Mouse (Mus musculus): ENCODE data around the gene Mapkap1.
"Not testable (repeated sequence)": the region's sequence is repeated elsewhere in the genome, so short reads cannot be mapped to it uniquely, and the experiment has no call there.

The Mapkap1 gene

DNA sequence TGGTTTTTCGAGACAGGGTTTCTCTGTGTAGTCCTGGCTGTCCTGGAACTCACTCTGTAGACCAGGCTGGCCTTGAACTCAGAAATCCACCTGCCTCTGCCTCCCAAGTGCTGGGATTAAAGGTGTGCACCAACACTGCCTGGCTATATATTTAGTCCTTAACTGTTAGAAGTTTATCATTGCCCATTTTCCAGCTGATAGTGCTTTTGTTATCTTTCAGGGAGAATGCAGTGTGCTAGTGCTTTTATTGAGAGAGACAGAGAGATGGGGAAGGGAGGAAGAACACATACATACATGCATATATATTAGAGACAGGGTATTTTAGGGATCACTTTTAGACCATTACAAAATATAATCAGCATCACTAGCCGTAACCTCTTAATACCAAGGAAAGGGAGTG lies 26.3 kb downstream of the Mapkap1 start:
- DNase-seq (ENCODE audit: low spot score) = not testable (repeated sequence)

DNA sequence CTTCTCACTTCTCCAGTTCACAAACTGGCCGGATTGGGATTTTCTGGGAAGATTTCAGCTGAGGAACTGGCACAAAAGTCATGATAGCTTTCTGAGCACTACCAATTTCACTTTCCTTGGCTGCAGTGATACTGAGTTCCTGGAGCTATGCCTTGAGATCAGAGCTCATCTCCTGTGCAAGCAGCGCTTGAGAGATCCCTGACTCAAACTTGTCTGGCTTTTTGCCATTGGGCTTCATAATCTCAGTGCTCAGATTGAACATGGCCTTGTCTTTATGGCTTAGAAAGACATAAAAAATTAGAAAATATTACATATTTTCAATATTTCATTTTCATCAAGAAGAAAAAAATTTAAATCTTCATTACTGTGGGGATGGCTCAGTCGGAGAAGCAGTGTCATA lies 29.8 kb downstream of the Mapkap1 start:
- no peak for DNase-seq (ENCODE audit: low spot score)

DNA sequence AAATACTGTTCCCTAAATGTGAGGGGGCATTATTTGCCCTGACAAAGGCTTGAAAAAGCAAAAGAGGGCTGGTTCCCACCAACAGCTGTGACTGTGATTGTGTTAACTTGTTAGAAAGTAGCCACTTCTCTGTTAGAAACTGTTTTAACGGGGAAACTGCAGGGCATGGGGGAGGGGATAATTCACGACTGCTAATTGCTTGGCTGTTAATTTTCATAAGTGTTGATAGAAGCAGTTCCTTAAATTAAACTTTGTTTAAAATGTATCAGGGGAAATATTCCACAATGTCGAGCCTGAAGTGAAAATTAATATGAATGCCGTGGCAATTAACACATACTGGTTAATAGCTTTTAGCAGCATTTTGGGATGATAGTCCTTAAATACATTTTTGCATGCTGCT lies 42.2 kb downstream of the Mapkap1 start:
- no peak for DNase-seq (ENCODE audit: low spot score)

DNA sequence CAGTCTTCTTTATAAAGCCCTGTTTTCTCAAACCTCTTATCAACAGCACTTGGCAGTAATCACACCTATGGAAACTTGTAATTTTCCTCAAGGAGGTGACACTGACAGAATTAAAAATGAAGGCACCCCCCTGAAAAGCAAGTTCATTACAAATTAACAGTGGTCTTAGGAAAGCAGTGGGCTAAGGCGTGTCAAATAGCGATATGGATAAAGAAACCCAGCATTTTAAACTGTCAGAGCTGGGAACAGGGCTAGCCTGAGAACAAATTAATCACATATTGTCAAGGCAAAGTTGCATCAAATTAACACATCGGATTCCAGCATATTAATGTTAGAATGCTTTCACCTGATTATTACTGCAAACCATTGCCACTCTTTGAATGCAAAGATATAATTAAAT lies 55.9 kb downstream of the Mapkap1 start:
- DNase-seq (ENCODE audit: low spot score) = no peak

GRCm38 (mm10) chr2:34468559-34469141 lies 62.1 kb downstream of the Mapkap1 start:
- DNase-seq (ENCODE audit: low spot score) = no peak

GRCm38 (mm10) chr2:34469324-34469723 lies 62.8 kb downstream of the Mapkap1 start:
- DNase-seq (ENCODE audit: low spot score) = no peak

DNA sequence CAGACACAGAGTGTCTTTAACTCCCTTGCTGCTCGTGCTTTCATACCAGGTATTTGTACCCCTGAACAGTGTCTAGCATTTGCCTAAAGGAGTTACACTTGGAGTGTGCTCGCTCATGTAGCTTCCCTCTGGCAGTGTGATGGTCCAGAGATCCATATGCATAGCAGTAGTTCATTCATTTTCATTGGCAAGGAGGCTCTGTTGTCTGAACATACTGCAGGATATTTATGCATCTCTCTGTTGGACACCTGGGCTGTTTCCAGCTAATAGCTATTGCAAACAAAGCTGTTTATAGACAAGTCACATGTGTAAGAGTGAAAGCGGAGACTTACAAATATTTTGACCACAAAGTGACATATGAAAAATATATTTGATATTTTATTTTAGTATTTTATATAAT lies 67.2 kb downstream of the Mapkap1 start:
- DNase-seq (ENCODE audit: low spot score) = no peak

- no peak for DNase-seq (ENCODE audit: low spot score)
Measured at GRCm38 (mm10) chr2:34481401-34481800, 74.8 kb downstream of the Mapkap1 start.

GRCm38 (mm10) chr2:34482102-34482501 lies 75.5 kb downstream of the Mapkap1 start:
- DNase-seq (ENCODE audit: low spot score) = no peak

- DNase-seq (ENCODE audit: low spot score) = no peak
Measured at GRCm38 (mm10) chr2:34482531-34482930, 76.0 kb downstream of the Mapkap1 start.

GRCm38 (mm10) chr2:34487281-34487680 lies 80.7 kb downstream of the Mapkap1 start:
- no peak for DNase-seq (ENCODE audit: low spot score)

- no peak for DNase-seq (ENCODE audit: low spot score)
Measured at GRCm38 (mm10) chr2:34503975-34504730, 97.6 kb downstream of the Mapkap1 start.

DNA sequence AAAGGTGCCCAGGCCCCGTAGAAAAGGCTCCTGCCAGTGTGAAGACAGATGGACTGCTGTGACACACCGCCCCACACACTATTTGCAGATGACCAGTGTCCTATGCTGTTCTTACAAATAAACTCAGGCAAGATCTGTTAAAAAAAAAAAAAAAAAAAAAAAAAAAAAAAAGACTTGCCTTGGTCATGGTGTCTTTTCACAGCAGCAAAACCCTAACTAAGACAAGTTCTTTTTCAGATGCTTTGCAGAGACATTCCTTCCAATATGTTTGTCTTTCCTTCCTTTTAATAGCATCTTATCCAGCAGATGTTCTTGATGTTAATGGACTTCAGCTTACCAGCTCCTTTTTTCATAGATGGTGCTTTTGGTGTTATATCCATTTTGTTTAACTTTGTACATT lies 99.6 kb downstream of the Mapkap1 start:
- not testable (repeated sequence) for DNase-seq (ENCODE audit: low spot score)

DNA sequence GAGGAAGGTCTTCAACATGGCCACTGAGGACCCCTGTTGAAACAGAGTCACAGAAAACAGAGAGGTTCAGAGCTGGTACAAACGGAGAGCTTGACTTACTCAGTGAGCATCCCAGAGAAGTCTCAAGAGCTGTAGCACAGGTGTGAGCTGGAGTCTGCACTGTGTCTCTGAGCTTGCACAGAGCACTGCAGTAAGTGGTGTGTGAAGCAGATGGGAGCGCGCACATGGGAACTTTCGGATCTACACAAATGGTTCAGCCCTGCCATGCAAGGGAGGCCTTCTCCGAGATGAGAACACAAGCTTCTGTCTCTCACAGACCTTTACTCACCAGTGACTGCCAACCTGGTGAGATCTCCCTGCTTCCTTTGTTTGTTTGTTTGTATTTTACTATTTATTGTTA lies 103.3 kb downstream of the Mapkap1 start:
- DNase-seq (ENCODE audit: low spot score) = no peak

DNA sequence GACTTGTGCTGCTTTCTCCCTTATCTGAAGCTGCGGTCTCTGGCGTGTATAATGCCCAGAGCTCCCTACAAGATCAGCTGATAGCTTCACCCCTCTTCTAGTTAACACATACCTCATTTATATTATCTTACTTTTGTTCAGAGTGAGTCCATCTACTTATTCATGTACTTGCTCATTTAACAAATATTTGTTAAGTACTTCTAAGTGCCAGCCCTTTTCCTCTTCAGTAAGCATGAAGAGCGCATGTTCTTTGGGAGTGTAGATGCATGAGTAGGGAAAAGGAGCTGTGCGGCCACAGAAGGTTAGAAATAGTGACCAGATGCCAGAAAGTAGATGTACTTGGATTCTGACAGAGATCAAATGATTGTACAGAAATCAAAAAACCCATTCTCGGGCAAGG lies 108.7 kb downstream of the Mapkap1 start:
- no peak for DNase-seq (ENCODE audit: low spot score)

- no peak for DNase-seq (ENCODE audit: low spot score)
Measured at GRCm38 (mm10) chr2:34518083-34518482, 111.5 kb downstream of the Mapkap1 start.

DNA sequence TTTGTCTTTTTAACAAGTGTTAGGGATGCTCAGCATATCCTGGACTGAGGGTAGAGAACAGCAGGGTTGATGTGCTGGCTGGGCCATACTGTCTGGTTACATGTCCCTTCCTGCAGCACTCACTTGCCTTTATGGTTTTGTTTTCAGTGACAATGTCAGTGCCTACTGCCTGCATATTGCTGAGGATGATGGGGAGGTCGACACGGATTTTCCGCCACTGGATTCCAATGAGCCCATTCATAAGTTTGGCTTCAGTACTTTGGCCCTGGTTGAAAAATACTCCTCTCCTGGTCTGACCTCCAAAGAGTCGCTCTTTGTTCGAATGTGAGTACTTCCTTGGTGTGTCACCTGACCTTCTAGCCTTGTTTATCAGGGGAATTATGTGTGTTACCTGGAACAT lies 112.0 kb downstream of the Mapkap1 start:
- DNase-seq (ENCODE audit: low spot score) = no peak

DNA sequence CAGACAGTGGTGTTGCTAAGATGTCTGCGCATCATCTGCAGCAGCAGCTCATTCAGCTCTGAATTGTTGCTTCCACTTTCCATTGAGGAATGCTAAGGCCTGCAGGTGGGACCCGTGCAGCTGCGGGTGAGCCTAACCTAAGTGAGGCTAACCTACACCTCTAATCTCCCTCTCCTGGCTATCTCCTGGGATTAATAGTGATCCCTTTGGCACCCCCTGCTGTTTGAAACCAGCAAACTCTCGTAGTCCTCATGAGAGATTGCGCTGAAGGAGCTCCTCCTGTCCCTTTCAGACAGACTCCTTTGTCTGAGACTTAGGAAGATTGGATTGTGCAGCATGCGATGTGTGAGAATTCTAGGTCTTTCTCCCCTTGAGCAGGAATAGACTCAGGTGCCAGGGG lies 113.0 kb downstream of the Mapkap1 start:
- peak; percentile 61 for DNase-seq (ENCODE audit: low spot score)

GRCm38 (mm10) chr2:34521384-34521783 lies 114.8 kb downstream of the Mapkap1 start:
- no peak for DNase-seq (ENCODE audit: low spot score)

DNA sequence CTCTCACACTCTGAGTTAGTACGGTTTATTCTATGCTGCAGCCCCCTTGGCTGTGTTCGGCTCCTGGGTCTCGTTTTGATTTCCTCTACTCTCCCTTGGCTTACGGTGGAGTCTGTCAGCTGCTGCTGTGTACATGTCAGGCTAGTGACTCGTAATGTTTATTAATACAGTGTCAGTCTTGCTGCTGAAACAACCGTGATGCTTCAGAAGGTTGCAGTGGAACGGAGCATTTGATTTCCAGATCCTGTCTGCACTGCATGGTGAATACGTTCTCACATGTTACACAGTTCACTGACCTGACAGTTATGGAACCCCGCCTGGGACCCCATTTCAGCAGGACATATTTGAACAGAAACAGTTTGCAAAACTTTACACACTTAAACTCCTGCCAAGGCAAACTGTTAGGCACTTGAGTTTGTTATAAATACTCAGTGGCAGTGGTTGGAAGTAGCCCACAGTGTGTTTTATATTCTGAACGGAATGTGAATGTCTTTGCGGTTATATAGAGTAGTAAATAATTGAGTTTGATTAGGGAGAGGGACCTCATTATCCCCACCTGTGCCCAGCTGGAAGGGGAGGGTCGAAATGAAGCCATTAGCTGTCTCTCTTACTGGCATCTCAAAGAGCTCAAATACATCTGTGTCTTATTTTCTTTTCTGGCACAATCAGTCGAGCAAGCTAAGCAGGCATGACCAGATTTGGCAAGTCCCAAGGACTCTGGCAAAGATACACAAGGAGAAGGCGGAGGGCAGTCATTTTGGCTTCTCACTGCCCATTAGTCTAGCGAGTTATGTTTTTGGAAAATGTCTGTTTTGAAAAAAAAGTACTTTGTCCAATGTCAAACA lies 120.2 kb downstream of the Mapkap1 start:
- DNase-seq (ENCODE audit: low spot score) = no peak

DNA sequence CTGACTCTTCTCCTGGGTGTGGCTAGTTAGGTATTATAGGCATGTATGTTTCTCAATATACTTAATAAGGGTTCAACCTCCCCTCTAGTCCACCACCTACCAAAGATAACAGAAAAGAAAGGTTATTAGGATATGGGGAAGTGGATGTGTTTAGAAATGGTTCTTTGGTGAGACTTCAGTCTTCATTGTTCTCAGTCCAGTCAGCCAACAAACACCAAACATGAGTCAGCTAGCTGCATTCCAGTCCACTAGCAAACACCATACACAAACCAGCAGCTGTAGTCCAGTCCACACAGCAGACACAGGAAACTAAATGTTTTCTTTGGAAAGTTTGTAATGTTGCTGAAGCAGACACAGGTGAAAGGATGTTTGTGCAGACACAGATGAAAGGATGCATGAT lies 121.9 kb downstream of the Mapkap1 start:
- DNase-seq (ENCODE audit: low spot score) = no peak

- DNase-seq (ENCODE audit: low spot score) = peak; percentile 58
Measured at GRCm38 (mm10) chr2:34530042-34530441, 123.5 kb downstream of the Mapkap1 start.

DNA sequence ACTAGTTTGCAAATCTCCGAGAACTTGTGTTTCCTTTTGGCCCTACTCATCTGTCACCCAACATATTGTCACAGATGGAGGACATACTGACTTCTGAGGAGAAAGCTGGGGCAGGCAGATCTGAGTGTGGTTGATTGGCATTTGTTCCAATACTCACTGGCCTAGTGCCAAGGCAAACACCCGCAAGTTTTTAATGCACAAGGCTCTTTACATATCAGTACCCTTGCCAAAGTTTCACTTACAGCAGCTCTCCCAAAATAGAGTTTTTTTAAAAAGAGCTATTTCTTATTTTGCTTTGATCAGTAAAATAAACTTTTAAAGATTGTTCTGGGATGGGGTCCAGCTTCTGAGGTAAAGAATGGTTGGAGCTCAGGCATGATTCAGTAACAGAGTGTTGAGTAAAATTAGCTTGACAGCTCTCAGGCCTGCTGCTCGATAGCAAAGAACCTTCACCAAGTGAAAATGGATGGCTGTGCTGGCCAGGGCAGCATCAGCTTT lies 125.3 kb downstream of the Mapkap1 start:
- no peak for DNase-seq (ENCODE audit: low spot score)

Measured in embryo, embryonic 10 days (tissue).